Mouse (Mus musculus): ENCODE measurements at regions not wholly inside any gene's neighbourhood (a gene's known extent, or its start where the extent isn't known, plus 50 kb on each side); places are given as distances from the start of the nearest gene placed in this dataset.

DNA sequence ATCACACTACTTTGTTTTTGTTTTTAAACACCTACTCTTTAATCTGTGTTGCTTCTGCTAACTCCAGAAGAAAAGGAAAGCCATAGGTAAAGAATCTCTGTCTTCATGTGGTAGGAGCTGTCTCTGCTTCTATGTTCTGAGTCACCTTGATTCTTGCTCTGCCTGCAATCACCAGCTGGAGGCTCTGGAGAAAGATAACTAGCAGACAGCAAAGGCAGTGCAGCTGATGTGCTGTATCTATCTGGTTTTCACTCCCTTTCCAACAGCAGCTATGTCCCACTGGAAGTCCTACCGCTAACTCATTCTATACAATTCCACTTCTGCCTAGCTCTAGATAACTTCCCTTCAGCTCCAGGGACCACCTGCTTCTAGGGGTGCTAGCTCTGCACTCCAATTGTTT, 435.2 kb upstream of the Mef2c start:
- TF ChIP-seq CTCF (IDR thresholded peaks at IDR 0.05; ENCODE audit: insufficient read depth, low read depth, low read length) = no peak
- no peak for TF ChIP-seq POLR2A (IDR thresholded peaks at IDR 0.05; ENCODE audit: insufficient read depth, low read depth, low read length)

Measured in olfactory bulb, adult 2 months (tissue).